Mouse (Mus musculus) forebrain, embryonic 11.5 days (tissue): ENCODE data around the gene Dnajb5. TPM values are rescaled to one million over a fixed set of nuclear protein-coding genes. Genes with fewer than 3 reads are reported as not detected.
"Not testable (repeated sequence)": the region's sequence is repeated elsewhere in the genome, so short reads cannot be mapped to it uniquely, and the experiment has no call there.

Experiments
- ATAC-seq: fragments of 200-750 bp; cut with Nextera tagmentation; replicated peaks from 2 replicates; pipeline ENCODE4 v1.8.0; 2017; ENCODE audit warnings: moderate TSS enrichment; ENCODE audit not compliant: low FRiP score
- DNase-seq: peaks from one replicate; pipeline ENCODE4 v3.0.0-alpha.2; 2017; ENCODE audit warnings: low spot score
- H3K27ac ChIP-seq: fragments of 300-500 bp; sonication (generic); 2 replicates; pipeline ENCODE4 v1.5.1; 2014; ENCODE audit warnings: low read depth, low read length
- H3K27me3 ChIP-seq: fragments of 300-500 bp; sonication (generic); 2 replicates; pipeline ENCODE4 v1.6.1; 2014; ENCODE audit warnings: mild to moderate bottlenecking, low read length, mixed read lengths; ENCODE audit not compliant: control insufficient read depth, insufficient read depth
- H3K36me3 ChIP-seq: fragments of 300-500 bp; sonication (generic); 2 replicates; pipeline ENCODE4 v1.6.1; 2014; ENCODE audit warnings: mild to moderate bottlenecking, low read length, moderate library complexity, mixed read lengths; ENCODE audit not compliant: control insufficient read depth, insufficient read depth
- H3K4me1 ChIP-seq: fragments of 300-500 bp; sonication (generic); replicated peaks from 2 replicates; pipeline ENCODE4 v1.6.1; 2014; ENCODE audit warnings: low read length, mixed read lengths; ENCODE audit not compliant: control insufficient read depth, insufficient read depth
- H3K4me2 ChIP-seq: fragments of 300-500 bp; sonication (generic); 2 replicates; pipeline ENCODE4 v1.6.1; 2014; ENCODE audit warnings: low read depth, mild to moderate bottlenecking, low read length, moderate library complexity, mixed read lengths; ENCODE audit not compliant: severe bottlenecking
- H3K4me3 ChIP-seq: fragments of 300-500 bp; sonication (generic); 2 replicates; pipeline ENCODE4 v1.5.1; 2014; ENCODE audit warnings: low read depth, low read length
- H3K9ac ChIP-seq: fragments of 300-500 bp; sonication (generic); 2 replicates; pipeline ENCODE4 v1.6.1; 2014; ENCODE audit warnings: low read length
- H3K9me3 ChIP-seq: fragments of 300-500 bp; sonication (generic); 2 replicates; pipeline ENCODE4 v1.6.1; 2016; ENCODE audit warnings: low read length, mixed read lengths; ENCODE audit not compliant: control insufficient read depth
- WGBS: fragments of 180-500 bp; shearing (Covaris S2); extraction: QIAGEN DNeasy Blood & Tissue Kit; methylation state at CpG from one replicate; pipeline ENCODE4 v1.1.7; 2014; 5-methylcytosine and 5-hydroxymethylcytosine counted together
- polyA plus RNA-seq: library from polyadenylated mRNA; unstranded; fragments of >200 nt; fragmentation: Nextera tagmentation; extraction: Ambion mirVana; gene quantifications from 2 replicates; pipeline ENCODE4 v1.2.1, GENCODE M21; 2014

The Dnajb5 gene
- polyA plus RNA-seq, 1 experiment from 2014 or later: 16.4 TPM

- no peaks in the 10 kb centered on the region for H3K36me3 ChIP-seq
- H3K27ac ChIP-seq: no peak overlapping the region
- ATAC-seq (no peak), DNase-seq (no peak)
- no peaks in the 10 kb centered on the region for H3K4me1 ChIP-seq
- H3K4me3 ChIP-seq: no peak overlapping the region
- H3K27me3 ChIP-seq: no peaks in the 10 kb centered on the region
- 100% methylated on average over 2 of the region's 2 CpGs for WGBS
- no peak overlapping the region for H3K9ac ChIP-seq
- H3K9me3 ChIP-seq: no peaks in the 10 kb centered on the region
- no peak overlapping the region for H3K4me2 ChIP-seq
These were observed 13.9 kb downstream of the Dnajb5 start for GRCm38 (mm10) chr4:42963480-42963879.

GRCm38 (mm10) chr4:42965039-42965719 is 15.6 kb downstream of the Dnajb5 start:
- Histone ChIP-seq H3K9ac (no peak overlapping the region), H3K27me3 (no peaks in the 10 kb centered on the region), H3K4me2 (peak overlapping the region; percentile 26; the same call in 1 of the 2 replicates), H3K27ac (no peak overlapping the region), H3K9me3 (no peaks in the 10 kb centered on the region), H3K4me3 (no peak overlapping the region), H3K4me1 (no peaks in the 10 kb centered on the region), H3K36me3 (no peaks in the 10 kb centered on the region)
- 13% methylated on average over 12 of the region's 12 CpGs for WGBS
- peak; percentile 66 for DNase-seq
- 0 out of 2 replicates have a peak, but pooled peaks have one; percentile 15 for ATAC-seq

GRCm38 (mm10) chr4:42969304-42969703 is 19.7 kb downstream of the Dnajb5 start, which contains the start of gene 1700022I11Rik:
1700022I11Rik (plus strand) TSS chr4:42969604.
- DNase-seq: no peak
- Histone ChIP-seq H3K27ac (no peak within 1 kb of the TSS), H3K27me3 (no peaks in the 10 kb centered on the region), H3K9ac (no peak within 1 kb of the TSS), H3K4me3 (no peak within 1 kb of the TSS), H3K36me3 (no peaks in the 10 kb centered on the region), H3K4me1 (no peaks in the 10 kb centered on the region), H3K9me3 (no peaks in the 10 kb centered on the region), H3K4me2 (no peak within 1 kb of the TSS)
- WGBS: 86% methylated on average over 4 of the region's 4 CpGs
- no peak for ATAC-seq

- no peak for DNase-seq
- Histone ChIP-seq H3K4me2 (no peak overlapping the region), H3K4me3 (no peak overlapping the region), H3K27me3 (no peaks in the 10 kb centered on the region), H3K27ac (no peak overlapping the region), H3K36me3 (no peaks in the 10 kb centered on the region; the same call in 1 of the 2 replicates), H3K9ac (no peak overlapping the region), H3K4me1 (no peaks in the 10 kb centered on the region), H3K9me3 (no peaks in the 10 kb centered on the region)
- 66% methylated on average over 4 of the region's 4 CpGs for WGBS
- no peak for ATAC-seq
These were observed 23.3 kb downstream of the Dnajb5 start for GRCm38 (mm10) chr4:42972952-42973351.

- WGBS: 89% methylated on average over 5 of the region's 5 CpGs
- Histone ChIP-seq H3K4me1 (no peaks in the 10 kb centered on the region), H3K36me3 (no peaks in the 10 kb centered on the region; the same call in 1 of the 2 replicates), H3K9ac (no peak overlapping the region), H3K4me3 (no peak overlapping the region), H3K9me3 (no peaks in the 10 kb centered on the region), H3K4me2 (no peak overlapping the region), H3K27ac (no peak overlapping the region), H3K27me3 (no peaks in the 10 kb centered on the region)
- DNase-seq (no peak), ATAC-seq (no peak)
These were observed 24.3 kb downstream of the Dnajb5 start for GRCm38 (mm10) chr4:42973868-42974267.

- H3K9ac ChIP-seq: no peak overlapping the region
- WGBS: 93% methylated on average over 4 of the region's 4 CpGs
- H3K27me3 ChIP-seq: no peaks in the 10 kb centered on the region
- no peaks in the 10 kb centered on the region for H3K9me3 ChIP-seq
- no peak overlapping the region for H3K27ac ChIP-seq
- no peaks in the 10 kb centered on the region for H3K4me1 ChIP-seq
- peaks cover 2% of the 10 kb centered on the region; the same call in 1 of the 2 replicates for H3K36me3 ChIP-seq
- no peak overlapping the region for H3K4me2 ChIP-seq
- DNase-seq (no peak), ATAC-seq (no peak)
- no peak overlapping the region for H3K4me3 ChIP-seq
These were observed 28.4 kb downstream of the Dnajb5 start for GRCm38 (mm10) chr4:42978062-42978461.

- H3K36me3 ChIP-seq: peaks cover 13% of the 10 kb centered on the region; the same call in 1 of the 2 replicates
- H3K9me3 ChIP-seq, H3K27ac ChIP-seq, H3K4me3 ChIP-seq, ATAC-seq, H3K4me2 ChIP-seq, H3K27me3 ChIP-seq, H3K4me1 ChIP-seq, H3K9ac ChIP-seq, DNase-seq: not testable (repeated sequence)
- 91% methylated on average over 7 of the region's 8 CpGs for WGBS
These were observed 30.9 kb downstream of the Dnajb5 start for GRCm38 (mm10) chr4:42980467-42980866.

GRCm38 (mm10) chr4:42988296-42988695 is 38.7 kb downstream of the Dnajb5 start:
- Histone ChIP-seq H3K27me3 (no peaks in the 10 kb centered on the region), H3K36me3 (peaks cover 30% of the 10 kb centered on the region), H3K4me2 (no peak overlapping the region), H3K4me1 (no peaks in the 10 kb centered on the region), H3K9ac (no peak overlapping the region), H3K27ac (no peak overlapping the region), H3K4me3 (no peak overlapping the region), H3K9me3 (no peaks in the 10 kb centered on the region)
- no peak for ATAC-seq
- WGBS: 86% methylated on average over 1 of the region's 1 CpGs
- no peak for DNase-seq

GRCm38 (mm10) chr4:42998022-42998421 is 48.4 kb downstream of the Dnajb5 start:
- WGBS: 82% methylated on average over 2 of the region's 2 CpGs
- ATAC-seq: no peak
- H3K27me3 ChIP-seq: no peaks in the 10 kb centered on the region
- peak overlapping the region; percentile 83; the same call in 1 of the 2 replicates for H3K4me2 ChIP-seq
- DNase-seq: no peak
- peaks cover 7% of the 10 kb centered on the region; the same call in 1 of the 2 replicates for H3K4me1 ChIP-seq
- 0 out of 2 replicates have a peak overlapping the region, but pooled peaks have one; percentile 23 for H3K9ac ChIP-seq
- H3K9me3 ChIP-seq: no peaks in the 10 kb centered on the region
- H3K4me3 ChIP-seq: peak overlapping the region; percentile 94; the same call in 1 of the 2 replicates
- H3K36me3 ChIP-seq: peaks cover 15% of the 10 kb centered on the region; the same call in 1 of the 2 replicates
- H3K27ac ChIP-seq: no peak overlapping the region
